Mouse (Mus musculus) G1E (cell line): ENCODE measurements around the gene Tnik.

Source experiments
- CTCF ChIP-seq: IDR thresholded peaks from 2 replicates; pipeline ENCODE4 v1.5.1; 2012; ENCODE audit warnings: low read depth, low read length, inconsistent platforms, mixed read lengths
- GATA1 ChIP-seq: IDR thresholded peaks from 2 replicates; pipeline ENCODE4 v1.6.1; 2012; ENCODE audit warnings: borderline replicate concordance, low read length, inconsistent platforms, mixed read lengths
- GATA2 ChIP-seq: IDR thresholded peaks from 2 replicates; pipeline ENCODE4 v1.6.1; 2012; ENCODE audit warnings: low read depth, low read length, inconsistent platforms, borderline replicate concordance
- POLR2AphosphoS5 ChIP-seq: IDR thresholded peaks from 2 replicates; pipeline ENCODE4 v1.6.1; 2012; ENCODE audit warnings: low read depth, low read length, inconsistent platforms; ENCODE audit not compliant: insufficient replicate concordance

GRCm38 (mm10) chr3:28467871-28468285 is 204.9 kb downstream of the Tnik start:
- no peak for TF ChIP-seq CTCF
- TF ChIP-seq GATA2: no peak
- TF ChIP-seq GATA1: no peak
- no peak for TF ChIP-seq POLR2AphosphoS5
